Mouse (Mus musculus) erythroblast, embryonic 14.5 days (primary cell): ENCODE results near the gene Olfr1317.

Experiments
- GATA1 ChIP-seq: IDR thresholded peaks from 2 replicates; pipeline ENCODE4 v1.6.1; 2012; ENCODE audit warnings: low read length, inconsistent platforms, mixed read lengths
- TAL1 ChIP-seq: IDR thresholded peaks from 3 replicates; pipeline ENCODE4 v1.6.1; 2012; ENCODE audit warnings: low read length, inconsistent platforms, mixed read lengths

GRCm38 (mm10) chr2:112115340-112115739 is 24.8 kb upstream of the Olfr1317 start, which contains the start of gene Olfr1315-ps1:
- TF ChIP-seq TAL1 (no peak), GATA1 (no peak)
